Mouse (Mus musculus) heart, postnatal 0 days (tissue): ENCODE data around the gene Itpk1.

Source experiments
- CTCF ChIP-seq: IDR thresholded peaks from 2 replicates; pipeline ENCODE4 v1.5.1; 2016; ENCODE audit warnings: antibody characterized with exemption, control low read depth, low read depth
- EP300 ChIP-seq: IDR thresholded peaks from 2 replicates; pipeline ENCODE4 v1.6.1; 2016; ENCODE audit warnings: antibody characterized with exemption, low read depth

DNA sequence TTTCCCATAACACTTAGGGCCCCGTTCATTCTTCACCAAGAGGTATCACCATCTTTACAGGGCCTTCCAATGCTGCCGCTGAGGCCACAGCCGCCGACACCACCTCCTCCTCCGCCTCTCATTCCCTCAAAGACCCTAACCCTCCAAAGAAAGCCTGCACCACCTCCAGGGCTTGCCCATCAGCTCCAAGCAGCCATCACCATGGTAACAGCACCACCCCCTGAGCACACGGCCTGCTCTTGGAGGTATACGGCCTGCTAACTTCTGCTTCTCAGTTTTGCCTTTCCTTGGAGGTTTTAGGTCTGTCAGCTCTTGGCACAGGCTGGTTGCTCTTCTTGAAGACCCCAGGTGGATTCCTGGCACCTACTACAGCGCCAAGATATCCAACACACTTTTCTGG, 33.9 kb downstream of the Itpk1 start:
- TF ChIP-seq EP300 (no peak), CTCF (no peak)
